ENCODE assay signal across 25 mouse cellular contexts in genomic region chr1:30594036-30594435, GRCm38 (mm10).
DNase-seq lines count a peak whose midpoint lies in the region; ATAC-seq and TF ChIP-seq lines count a peak whose summit lies in the region.
"Had no signal": no experiment of that assay in that cellular context is flagged by ENCODE, and none has a peak within 500 bp of the region (broad histone marks: within the 10 kb centered on the region; RNA-seq: fewer than 3 reads in every experiment).

No protein-coding gene starts in this region.

- WGBS in forebrain, postnatal 0 days = 35% methylated on average over 1 of the region's 1 CpGs
- WGBS in forebrain, embryonic 10.5 days = 64% methylated on average over 1 of the region's 1 CpGs
- WGBS in lung, postnatal 0 days = 46% methylated on average over 1 of the region's 1 CpGs

- no peaks in the 10 kb centered on the region for H3K27me3 ChIP-seq in forebrain, postnatal 0 days (ENCODE audit: insufficient read depth, low read length)
- no peaks in the 10 kb centered on the region for H3K27me3 ChIP-seq in forebrain, embryonic 10.5 days (ENCODE audit: poor library complexity, severe bottlenecking)
- no peaks in the 10 kb centered on the region for H3K27me3 ChIP-seq in lung, postnatal 0 days (replicated peaks; ENCODE audit: insufficient read depth, low read length)
- H3K27me3 ChIP-seq: CH12.LX; embryonic facial prominence, embryonic 12.5 days; forebrain, embryonic 12.5 days had no signal

- H3K4me1 ChIP-seq in forebrain, postnatal 0 days (ENCODE audit: insufficient read depth) = 0 out of 2 replicates have a peak, but pooled peaks cover 3% of the 10 kb centered on the region
- H3K4me1 ChIP-seq in forebrain, embryonic 10.5 days = no peaks in the 10 kb centered on the region
- H3K4me1 ChIP-seq in lung, postnatal 0 days (ENCODE audit: insufficient read depth, low read depth, low read length) = no peaks in the 10 kb centered on the region
- H3K4me1 ChIP-seq: embryonic facial prominence, embryonic 10.5 days; embryonic facial prominence, embryonic 12.5 days; forebrain, embryonic 12.5 days had no signal

- H3K9ac ChIP-seq in forebrain, postnatal 0 days = no peak overlapping the region
- no peak overlapping the region for H3K9ac ChIP-seq in lung, postnatal 0 days (replicated peaks; ENCODE audit: low read depth)
- H3K9ac ChIP-seq: embryonic facial prominence, embryonic 12.5 days; forebrain, embryonic 12.5 days had no signal

- no peak overlapping the region for H3K4me3 ChIP-seq in forebrain, postnatal 0 days (ENCODE audit: low read depth, low read length)
- no peak overlapping the region for H3K4me3 ChIP-seq in forebrain, embryonic 10.5 days
- no peak overlapping the region for H3K4me3 ChIP-seq in lung, postnatal 0 days (ENCODE audit: low read depth, low read length)
- H3K4me3 ChIP-seq in layer of hippocampus, adult 2 months = no peak overlapping the region
- H3K4me3 ChIP-seq: embryonic facial prominence, embryonic 10.5 days; embryonic facial prominence, embryonic 12.5 days; forebrain, embryonic 12.5 days had no signal

- no peak for TF ChIP-seq CTCF in forebrain, postnatal 0 days (IDR thresholded peaks at IDR 0.05; ENCODE audit: low read depth)
- TF ChIP-seq CTCF in lung, postnatal 0 days (IDR thresholded peaks at IDR 0.05) = no peak
- no peak for TF ChIP-seq CTCF in layer of hippocampus, adult 2 months (conservative IDR thresholded peaks at IDR 0.05)

- no peak for DNase-seq in forebrain, postnatal 0 days
- DNase-seq in forebrain, embryonic 10.5 days (ENCODE audit: extremely low spot score, low spot score) = no peak
- peak; percentile 3 for DNase-seq in lung, postnatal 0 days (ENCODE audit: low spot score)
- DNase-seq in lung, adult 18-20 months = no peak
- peak; percentile 77 for DNase-seq in brain, adult 2 months (ENCODE audit: low read depth, low spot score)
- DNase-seq in layer of hippocampus, adult 2 months (ENCODE audit: low spot score in 2 of 2) = no peak
- DNase-seq: adrenal gland, adult 8-10 months; adrenal gland, postnatal 14 days; adrenal gland, postnatal 36 days; B cell, adult 2 months; cerebellum, adult 11-12 months; cerebellum, adult 2 months; cerebellum, adult 9-10 months; cerebellum, postnatal 10 days; cerebellum, postnatal 25 days had no signal

- H3K27ac ChIP-seq in forebrain, postnatal 0 days (ENCODE audit: low read depth, low read length) = no peak overlapping the region
- no peak overlapping the region for H3K27ac ChIP-seq in forebrain, embryonic 10.5 days
- no peak overlapping the region for H3K27ac ChIP-seq in lung, postnatal 0 days (ENCODE audit: low read length)
- H3K27ac ChIP-seq in layer of hippocampus, adult 2 months = no peak overlapping the region
- H3K27ac ChIP-seq: embryonic facial prominence, embryonic 10.5 days; embryonic facial prominence, embryonic 12.5 days; forebrain, embryonic 12.5 days had no signal

- TF ChIP-seq EP300 in lung, postnatal 0 days (IDR thresholded peaks at IDR 0.05) = no peak

- no peak overlapping the region for H3K4me2 ChIP-seq in forebrain, postnatal 0 days (ENCODE audit: low read depth)
- no peak overlapping the region for H3K4me2 ChIP-seq in lung, postnatal 0 days (replicated peaks; ENCODE audit: low read depth, low read length)
- H3K4me2 ChIP-seq: embryonic facial prominence, embryonic 12.5 days; forebrain, embryonic 12.5 days had no signal

- H3K9me3 ChIP-seq in forebrain, postnatal 0 days (ENCODE audit: low read length) = no peaks in the 10 kb centered on the region
- no peaks in the 10 kb centered on the region for H3K9me3 ChIP-seq in forebrain, embryonic 10.5 days
- H3K9me3 ChIP-seq in lung, postnatal 0 days (ENCODE audit: low read length) = no peaks in the 10 kb centered on the region
- H3K9me3 ChIP-seq: embryonic facial prominence, embryonic 10.5 days; embryonic facial prominence, embryonic 12.5 days; forebrain, embryonic 12.5 days; G1E had no signal

- ATAC-seq in forebrain, postnatal 0 days = peak; percentile 63
- no peak for ATAC-seq in lung, postnatal 0 days
- ATAC-seq: activated CD4-positive, CD25-positive, alpha-beta regulatory T cell, adult 4 months; CD4-positive, CD25-positive, alpha-beta regulatory T cell, adult 4 months; forebrain, embryonic 14.5 days; forebrain, embryonic 16.5 days; Patski had no signal

- no peaks in the 10 kb centered on the region for H3K36me3 ChIP-seq in forebrain, postnatal 0 days (ENCODE audit: insufficient read depth)
- no peaks in the 10 kb centered on the region for H3K36me3 ChIP-seq in forebrain, embryonic 10.5 days (replicated peaks)
- H3K36me3 ChIP-seq in lung, postnatal 0 days (ENCODE audit: insufficient read depth, low read length) = no peaks in the 10 kb centered on the region
- H3K36me3 ChIP-seq: embryonic facial prominence, embryonic 10.5 days; embryonic facial prominence, embryonic 12.5 days; forebrain, embryonic 12.5 days; G1E had no signal

Comparison
In these comparisons a context has a peak if more than half of its experiments do, and no peak if none do; other contexts are left out.
1. DNase-seq: peak in lung, postnatal 0 days (single experiment) and brain, adult 2 months (single experiment); none in forebrain, postnatal 0 days (single experiment), forebrain, embryonic 10.5 days (single experiment), lung, adult 18-20 months (0 of 2) and layer of hippocampus, adult 2 months (0 of 2).